Mouse (Mus musculus) ES-Bruce4 (cell line): ENCODE results near the gene Tagap. TPM values are rescaled to one million over a fixed set of nuclear protein-coding genes. Genes with fewer than 3 reads are reported as not detected.

Experiments
- H3K27ac ChIP-seq: 2 replicates; pipeline ENCODE4 v1.5.1; 2012; ENCODE audit warnings: low read length, inconsistent platforms; ENCODE audit not compliant: insufficient read depth
- H3K27me3 ChIP-seq: 2 replicates; pipeline ENCODE4 v1.6.1; 2012; ENCODE audit warnings: mild to moderate bottlenecking, low read length, inconsistent platforms; ENCODE audit not compliant: control insufficient read depth, poor library complexity, insufficient read depth, severe bottlenecking
- H3K36me3 ChIP-seq: 2 replicates; pipeline ENCODE4 v1.6.1; 2012; ENCODE audit warnings: inconsistent platforms, mild to moderate bottlenecking, low read length, moderate library complexity; ENCODE audit not compliant: control insufficient read depth, poor library complexity, insufficient read depth, severe bottlenecking
- H3K4me1 ChIP-seq: one replicate; pipeline ENCODE4 v1.8.1; 2011; ENCODE audit warnings: low read length; ENCODE audit not compliant: control insufficient read depth, insufficient read depth
- H3K4me3 ChIP-seq: 2 replicates; pipeline ENCODE4 v1.5.1; 2011; ENCODE audit warnings: low read depth, mild to moderate bottlenecking, low read length
- H3K9ac ChIP-seq: 2 replicates; pipeline ENCODE4 v1.6.1; 2012; ENCODE audit warnings: low read depth, mild to moderate bottlenecking, inconsistent platforms; ENCODE audit not compliant: poor library complexity, severe bottlenecking
- H3K9me3 ChIP-seq: replicated peaks from 2 replicates; pipeline ENCODE4 v1.6.1; 2012; ENCODE audit warnings: mild to moderate bottlenecking, low read length, inconsistent platforms; ENCODE audit not compliant: control insufficient read depth, poor library complexity, insufficient read depth, severe bottlenecking
- CTCF ChIP-seq: IDR thresholded peaks from one replicate; pipeline ENCODE4 v1.8.1; 2011; ENCODE audit warnings: low read depth, low read length
- EP300 ChIP-seq: IDR thresholded peaks from 2 replicates; pipeline ENCODE4 v1.6.1; 2011; ENCODE audit warnings: low read depth, low read length; ENCODE audit not compliant: insufficient read depth
- POLR2A ChIP-seq: IDR thresholded peaks from one replicate; pipeline ENCODE4 v1.8.1; 2011; ENCODE audit warnings: low read length; ENCODE audit not compliant: insufficient read depth
- polyA plus RNA-seq: library from polyadenylated mRNA; stranded (reverse); fragments of >200 nt; gene quantifications from 2 replicates; pipeline ENCODE4 v1.2.4, GENCODE M21; 2011; ENCODE audit warnings: low read depth; ENCODE audit not compliant: missing spikeins, insufficient read depth, insufficient read length

Gene Tagap
- polyA plus RNA-seq, 1 experiment, result not detected

DNA sequence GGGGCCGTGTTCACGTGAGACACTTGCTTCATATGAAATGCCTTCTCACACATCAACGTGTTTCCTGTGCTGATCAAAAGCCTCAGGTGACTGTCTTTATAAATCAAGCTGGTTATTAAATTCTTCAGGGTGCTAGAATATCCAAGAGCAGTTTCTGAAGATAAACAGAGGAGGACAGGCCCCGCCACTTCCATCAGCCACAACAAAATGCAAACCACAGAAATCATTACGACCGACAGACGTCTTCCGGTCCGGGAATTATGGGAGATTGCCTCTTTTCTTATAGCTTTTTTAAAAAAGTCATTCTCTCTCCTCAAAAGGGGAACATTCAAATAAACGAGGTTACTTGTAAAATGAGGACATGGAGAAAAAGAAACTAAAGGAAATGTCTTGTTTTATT lies 41.2 kb upstream of the Tagap start:
- no peaks in the 10 kb centered on the region for H3K36me3 ChIP-seq
- no peak overlapping the region for H3K27ac ChIP-seq
- H3K9ac ChIP-seq, result no peak overlapping the region
- TF ChIP-seq CTCF (no peak), EP300 (no peak), POLR2A (no peak)
- no peaks in the 10 kb centered on the region for H3K27me3 ChIP-seq
- H3K4me1 ChIP-seq, result no peaks in the 10 kb centered on the region
- H3K9me3 ChIP-seq, result no peaks in the 10 kb centered on the region
- no peak overlapping the region for H3K4me3 ChIP-seq

DNA sequence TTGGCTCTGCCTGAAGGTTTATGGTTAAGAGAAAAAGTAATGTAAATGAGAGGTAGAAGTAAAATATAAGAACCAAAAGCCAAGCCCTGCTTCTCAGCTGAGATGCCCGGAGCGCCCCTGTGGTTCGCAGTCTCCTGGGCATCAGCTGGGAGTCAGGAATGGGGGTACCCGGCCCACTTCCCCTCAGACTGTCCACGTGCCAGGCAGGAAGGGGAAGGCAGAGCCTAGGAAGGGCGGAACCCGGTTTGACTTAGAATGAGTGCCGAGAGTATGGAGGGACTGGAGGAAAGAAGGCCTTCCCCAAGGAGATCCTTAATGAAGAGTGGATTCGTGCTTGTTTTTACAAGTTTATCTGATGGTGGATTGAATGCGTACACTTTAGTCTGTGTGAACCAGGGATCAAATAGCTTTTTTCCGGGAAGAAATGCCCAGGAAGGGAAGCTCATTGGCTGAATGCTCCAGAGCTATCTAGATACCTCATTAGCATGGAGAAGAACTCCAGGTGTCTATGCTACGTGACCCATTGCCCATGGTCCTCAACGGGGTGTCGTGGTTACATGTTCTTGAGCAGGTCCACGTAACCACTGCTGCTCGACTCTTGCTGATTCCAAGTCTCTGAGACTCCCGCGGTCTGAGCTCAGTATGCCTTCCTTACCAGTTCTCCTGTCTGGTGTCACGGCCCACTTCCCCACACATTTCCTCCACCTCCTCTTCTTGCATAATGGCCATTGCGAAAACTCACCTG lies 38.6 kb upstream of the Tagap start:
- no peak for TF ChIP-seq CTCF
- no peak for TF ChIP-seq EP300
- TF ChIP-seq POLR2A, result no peak
- no peak overlapping the region for H3K9ac ChIP-seq
- H3K4me1 ChIP-seq, result no peaks in the 10 kb centered on the region
- no peaks in the 10 kb centered on the region for H3K36me3 ChIP-seq
- no peak overlapping the region for H3K4me3 ChIP-seq
- no peaks in the 10 kb centered on the region for H3K27me3 ChIP-seq
- H3K27ac ChIP-seq, result no peak overlapping the region
- H3K9me3 ChIP-seq, result no peaks in the 10 kb centered on the region

GRCm38 (mm10) chr17:7888291-7888690 lies 37.5 kb upstream of the Tagap start:
- no peak overlapping the region for H3K4me3 ChIP-seq
- H3K27ac ChIP-seq, result no peak overlapping the region
- no peaks in the 10 kb centered on the region for H3K27me3 ChIP-seq
- no peaks in the 10 kb centered on the region for H3K36me3 ChIP-seq
- TF ChIP-seq EP300, result no peak
- no peak overlapping the region for H3K9ac ChIP-seq
- H3K9me3 ChIP-seq, result no peaks in the 10 kb centered on the region
- no peaks in the 10 kb centered on the region for H3K4me1 ChIP-seq

- Histone ChIP-seq H3K9ac (no peak overlapping the region), H3K27ac (no peak overlapping the region), H3K36me3 (no peaks in the 10 kb centered on the region), H3K9me3 (no peaks in the 10 kb centered on the region), H3K27me3 (no peaks in the 10 kb centered on the region), H3K4me3 (no peak overlapping the region), H3K4me1 (no peaks in the 10 kb centered on the region)
- no peak for TF ChIP-seq EP300
- no peak for TF ChIP-seq CTCF
- TF ChIP-seq POLR2A, result no peak
Observed at GRCm38 (mm10) chr17:7889026-7889425, 36.8 kb upstream of the Tagap start.

DNA sequence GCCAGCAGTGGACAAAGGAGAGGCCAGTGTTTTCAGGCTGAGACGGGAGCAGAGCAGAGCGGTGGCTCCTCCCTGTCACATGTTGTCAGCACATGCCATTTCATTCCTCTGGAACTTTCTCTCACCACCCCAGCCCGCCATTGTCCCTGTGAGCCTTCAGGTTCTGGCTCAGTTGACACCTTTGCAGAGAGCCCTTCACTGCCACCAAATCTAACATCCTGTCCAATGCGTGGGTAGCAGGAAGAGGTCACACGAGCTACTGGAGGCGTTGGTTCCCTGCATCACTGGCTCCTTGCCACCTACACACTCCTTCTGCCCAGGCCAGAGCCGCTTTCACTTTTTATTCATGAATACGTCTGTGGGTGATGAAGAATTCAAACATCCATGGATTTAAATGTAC lies 33.1 kb upstream of the Tagap start:
- no peak for TF ChIP-seq EP300
- TF ChIP-seq POLR2A, result no peak
- TF ChIP-seq CTCF, result no peak
- H3K9ac ChIP-seq, result no peak overlapping the region
- no peaks in the 10 kb centered on the region for H3K27me3 ChIP-seq

DNA sequence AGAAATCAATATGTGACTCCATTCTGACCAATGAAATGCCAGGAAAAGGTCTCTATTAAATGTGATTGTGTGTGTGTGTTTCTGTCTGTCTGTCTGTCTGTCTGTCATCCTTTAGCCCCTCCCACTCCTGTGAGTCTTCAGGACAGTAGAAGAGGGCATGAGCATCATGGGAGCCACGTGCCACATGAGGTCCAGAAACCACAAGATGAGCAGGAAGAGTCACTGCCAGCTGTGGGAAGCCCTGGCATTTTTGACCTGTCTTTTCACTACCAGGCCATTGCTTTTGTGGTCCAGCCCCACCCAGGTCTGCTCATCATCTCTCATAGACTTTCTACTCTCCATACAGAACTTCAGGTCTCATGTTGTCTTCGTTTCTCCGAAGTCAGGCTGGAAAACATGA lies 31.7 kb upstream of the Tagap start:
- Histone ChIP-seq H3K4me1 (no peaks in the 10 kb centered on the region), H3K9ac (no peak overlapping the region), H3K9me3 (no peaks in the 10 kb centered on the region), H3K4me3 (no peak overlapping the region), H3K27me3 (no peaks in the 10 kb centered on the region), H3K27ac (no peak overlapping the region), H3K36me3 (no peaks in the 10 kb centered on the region)
- TF ChIP-seq POLR2A (no peak), EP300 (no peak), CTCF (no peak)

More for the DNA sequence above, 33.1 kb upstream of the Tagap start:
- Histone ChIP-seq H3K36me3 (no peaks in the 10 kb centered on the region), H3K4me3 (no peak overlapping the region), H3K9me3 (no peaks in the 10 kb centered on the region), H3K27ac (no peak overlapping the region), H3K4me1 (no peaks in the 10 kb centered on the region)
